9 mouse cellular contexts compared by ENCODE assay signal in genomic region chr19:56778532-56778931, GRCm38 (mm10). TPM values are rescaled to one million over a fixed set of nuclear protein-coding genes. Genes with fewer than 3 reads are reported as not detected.
"Had no signal": no experiment of that assay in that cellular context is flagged by ENCODE, and none has a peak within 500 bp of the region (broad histone marks: within the 10 kb centered on the region; RNA-seq: fewer than 3 reads in every experiment).

No protein-coding gene starts in this region.

RNA-seq across cellular contexts. Expression of gene Tdrd1, which starts 47.5 kb away (rescaled TPM):
- total RNA-seq: gastrocnemius, adult 2 months; gastrocnemius, postnatal 10 days; gastrocnemius, postnatal 25 days; granulocyte monocyte progenitor cell, adult 5-6 weeks; heart, adult 18-20 months; heart, adult 8-10 months; heart, postnatal 36 days; hematopoietic stem cell, adult 5-6 weeks had no signal
- polyA plus RNA-seq: inflammation-experienced regulatory T-cells, adult 6 months had no signal

RNA-seq across cellular contexts. Expression of gene Adrb1, which starts 56.5 kb away (rescaled TPM):
- total RNA-seq: granulocyte monocyte progenitor cell, adult 5-6 weeks; hematopoietic stem cell, adult 5-6 weeks had no signal
